Mouse (Mus musculus) hindlimb bud, embryonic 11.5 days (tissue): ENCODE measurements around the gene Rps6kl1.
A peak's percentile ranks its signal among the peaks of the same experiment; 100 is the strongest.

Experiments
- DNase-seq: peaks from one replicate; pipeline ENCODE4 v3.0.0-alpha.2; 2012; ENCODE audit warnings: low read depth, low spot score; ENCODE audit errors: extremely low spot score

The Rps6kl1 gene

GRCm38 (mm10) chr12:85151002-85151774 lies at the start of gene Rps6kl1:
Rps6kl1 (minus strand) TSS chr12:85151264.
- DNase-seq = no peak

- DNase-seq = no peak
Measured at GRCm38 (mm10) chr12:85199954-85200353, 48.9 kb upstream of the Rps6kl1 start.

- peak; percentile 47 for DNase-seq
Measured at GRCm38 (mm10) chr12:85197936-85198335, 46.9 kb upstream of the Rps6kl1 start.

GRCm38 (mm10) chr12:85197371-85197770 lies 46.3 kb upstream of the Rps6kl1 start:
- DNase-seq = no peak

DNA sequence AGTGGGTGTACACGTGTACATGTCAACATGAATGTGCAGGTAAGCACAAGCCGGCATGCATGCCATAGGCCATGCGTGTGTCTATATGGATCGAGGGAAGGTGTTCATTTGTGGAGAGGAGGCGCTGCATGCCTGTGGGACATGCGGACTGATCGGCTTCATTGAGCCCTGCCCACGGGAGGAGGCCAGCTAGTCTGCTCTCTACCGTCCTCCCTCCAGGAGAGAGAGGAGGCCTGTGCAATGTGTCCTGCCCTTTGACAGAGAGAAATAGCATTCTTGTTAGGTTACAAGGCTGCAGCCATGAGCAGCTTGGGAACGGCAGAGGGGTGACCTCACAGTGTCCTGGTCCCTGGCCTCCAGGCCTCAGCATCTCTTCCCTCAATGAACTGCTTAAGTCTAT lies 45.1 kb upstream of the Rps6kl1 start:
- no peak for DNase-seq

- DNase-seq = no peak
Measured at GRCm38 (mm10) chr12:85195086-85195485, 44.0 kb upstream of the Rps6kl1 start.

DNA sequence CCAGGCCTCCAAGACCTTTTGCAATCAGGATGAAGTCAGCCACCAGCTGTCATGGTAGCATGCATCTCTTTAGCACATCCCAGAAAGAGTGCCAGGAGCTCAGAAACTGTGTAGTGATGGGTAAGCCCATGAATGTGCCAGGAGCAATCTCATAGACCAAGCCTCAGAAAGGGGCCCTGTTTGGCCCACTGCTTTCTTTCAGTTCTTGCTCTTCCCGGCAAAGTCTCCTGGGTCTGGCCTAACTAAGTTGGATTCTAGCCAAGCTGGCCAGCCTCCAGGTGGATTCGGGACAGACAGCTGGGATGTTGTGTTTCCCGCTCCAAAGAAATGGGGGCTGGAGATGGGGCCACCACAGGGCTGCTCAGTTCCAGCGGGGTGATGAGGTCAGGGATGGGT lies 43.6 kb upstream of the Rps6kl1 start:
- no peak for DNase-seq

DNA sequence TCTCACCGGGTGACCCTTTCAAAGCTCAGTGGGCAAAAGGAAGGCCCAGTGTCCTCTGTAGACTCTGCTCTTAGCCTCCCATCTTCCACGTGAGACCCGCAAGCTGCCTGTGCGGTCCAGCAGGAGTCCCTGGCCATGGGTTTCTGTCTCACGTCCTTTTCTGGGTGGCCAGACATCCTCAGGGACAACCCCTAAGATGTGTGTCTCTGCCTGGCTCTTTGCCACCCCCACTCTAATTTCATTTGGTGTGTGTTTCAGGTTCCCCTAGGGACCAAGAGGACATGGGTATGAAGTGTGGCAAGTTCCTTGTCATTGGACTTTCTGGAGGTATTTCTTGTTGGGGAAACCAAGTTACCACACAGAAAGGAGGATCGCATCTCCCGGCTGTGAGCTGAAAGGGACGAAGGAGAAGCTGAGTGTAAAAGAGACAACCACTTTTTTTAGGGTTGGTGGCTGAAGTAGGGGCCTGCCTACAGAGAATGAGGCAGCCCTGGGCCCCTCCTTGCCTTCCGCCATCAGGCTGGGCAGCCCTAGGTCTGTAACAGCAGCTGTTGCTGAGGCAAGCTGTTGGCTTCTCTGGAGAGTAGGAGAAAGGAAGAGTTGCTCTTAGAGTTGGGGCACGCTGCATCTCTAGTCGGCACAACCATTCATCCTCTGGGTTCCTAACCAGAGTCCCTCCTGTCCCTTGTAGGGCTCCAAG lies 43.0 kb upstream of the Rps6kl1 start:
- DNase-seq = no peak

DNA sequence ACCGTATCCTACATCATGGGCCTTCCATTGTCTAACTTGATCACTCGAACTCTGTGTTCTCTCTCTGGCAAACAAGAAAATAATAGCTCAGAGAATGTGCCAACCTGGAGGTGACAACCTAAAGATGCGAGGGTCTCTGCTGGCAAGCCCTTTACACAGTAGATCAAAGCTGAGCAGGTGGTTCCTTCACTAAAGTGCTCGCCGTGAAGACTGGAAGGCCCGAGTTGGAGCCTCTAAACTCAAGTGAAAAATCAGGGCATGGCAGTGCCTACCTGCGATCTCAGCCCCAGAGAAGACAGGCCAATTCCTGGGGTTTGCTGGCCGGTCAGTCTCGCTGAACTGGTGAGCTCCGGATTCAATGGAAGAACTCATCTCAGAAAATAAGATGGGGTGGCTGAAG lies 42.1 kb upstream of the Rps6kl1 start:
- DNase-seq = no peak

- no peak for DNase-seq
Measured at GRCm38 (mm10) chr12:85192461-85193108, 41.5 kb upstream of the Rps6kl1 start.

GRCm38 (mm10) chr12:85190290-85190689 lies 39.2 kb upstream of the Rps6kl1 start:
- DNase-seq = no peak

GRCm38 (mm10) chr12:85186361-85186760 lies 35.3 kb upstream of the Rps6kl1 start:
- DNase-seq = no peak

DNA sequence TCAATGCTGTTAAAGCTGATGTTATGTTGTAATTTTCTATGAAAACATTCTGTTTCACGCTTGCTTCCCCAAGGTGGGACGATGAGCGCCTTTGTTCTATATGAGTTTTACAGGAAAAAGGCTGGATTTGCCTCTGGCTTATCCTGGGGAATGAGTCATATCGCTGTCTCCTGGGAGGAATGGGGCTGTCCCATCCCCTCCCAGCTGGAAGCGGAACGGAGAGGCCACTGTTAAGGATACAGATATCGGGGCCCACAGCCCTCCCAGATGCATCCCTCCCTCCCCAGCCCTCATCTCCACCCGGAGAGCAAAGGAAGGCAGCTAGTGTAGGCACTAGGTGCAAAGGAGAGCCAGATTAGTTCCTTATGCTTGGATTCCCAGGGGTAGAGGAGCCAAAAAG lies 34.7 kb upstream of the Rps6kl1 start:
- no peak for DNase-seq

GRCm38 (mm10) chr12:85184118-85184517 lies 33.1 kb upstream of the Rps6kl1 start:
- DNase-seq = no peak

- no peak for DNase-seq
Measured at GRCm38 (mm10) chr12:85182898-85183297, 31.8 kb upstream of the Rps6kl1 start.

GRCm38 (mm10) chr12:85182345-85182643 lies 31.2 kb upstream of the Rps6kl1 start:
- DNase-seq = no peak

- DNase-seq = no peak
Measured at GRCm38 (mm10) chr12:85181475-85182344, 30.6 kb upstream of the Rps6kl1 start.

DNA sequence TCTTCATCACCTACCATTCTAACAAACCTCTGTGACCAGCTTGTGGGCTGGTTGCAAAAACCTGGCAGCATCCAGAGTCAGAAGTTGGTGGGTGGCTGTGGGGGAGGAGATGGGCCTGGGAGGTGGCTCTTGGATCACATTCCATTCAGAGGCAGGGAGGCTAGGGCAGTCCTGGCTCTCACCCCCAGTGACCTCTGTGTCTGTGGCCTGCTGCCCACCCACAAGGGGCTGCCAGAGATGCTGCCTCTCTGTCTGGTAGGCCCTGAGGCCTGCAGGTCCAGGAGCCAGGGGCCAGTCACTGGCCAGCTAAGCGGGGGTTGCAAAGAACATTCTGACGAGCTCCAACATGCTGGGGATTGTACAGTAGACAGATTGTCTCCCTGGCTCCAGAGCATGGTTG lies 27.2 kb upstream of the Rps6kl1 start:
- no peak for DNase-seq

DNA sequence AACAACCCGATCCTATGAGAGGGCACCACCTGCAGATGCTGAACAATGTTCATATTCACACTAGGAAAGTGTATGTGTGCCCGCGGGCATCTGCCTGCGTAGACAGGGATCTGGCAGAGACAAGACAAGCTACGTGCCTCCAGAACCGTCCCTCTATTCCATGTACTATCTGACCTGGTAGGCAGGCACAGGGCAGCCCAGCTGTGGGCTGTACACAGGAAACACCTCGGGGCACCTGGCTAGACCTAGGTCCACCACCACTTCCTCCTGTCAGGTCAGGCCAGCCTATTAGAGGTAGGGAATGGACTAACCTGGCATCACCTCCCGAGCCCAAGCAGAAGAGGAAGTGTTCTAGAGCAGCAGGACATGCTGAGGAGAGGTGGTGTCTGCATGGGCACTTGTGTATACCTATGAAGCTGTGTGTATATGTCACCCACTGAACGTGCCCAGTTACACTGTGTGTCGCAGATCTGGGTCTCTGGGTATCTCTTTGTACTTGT lies 26.7 kb upstream of the Rps6kl1 start, which contains the start of gene Pgf:
Gene Pgf (minus strand): TSS at position 51 of the 500 bp plus-strand sequence.
- DNase-seq = no peak

DNA sequence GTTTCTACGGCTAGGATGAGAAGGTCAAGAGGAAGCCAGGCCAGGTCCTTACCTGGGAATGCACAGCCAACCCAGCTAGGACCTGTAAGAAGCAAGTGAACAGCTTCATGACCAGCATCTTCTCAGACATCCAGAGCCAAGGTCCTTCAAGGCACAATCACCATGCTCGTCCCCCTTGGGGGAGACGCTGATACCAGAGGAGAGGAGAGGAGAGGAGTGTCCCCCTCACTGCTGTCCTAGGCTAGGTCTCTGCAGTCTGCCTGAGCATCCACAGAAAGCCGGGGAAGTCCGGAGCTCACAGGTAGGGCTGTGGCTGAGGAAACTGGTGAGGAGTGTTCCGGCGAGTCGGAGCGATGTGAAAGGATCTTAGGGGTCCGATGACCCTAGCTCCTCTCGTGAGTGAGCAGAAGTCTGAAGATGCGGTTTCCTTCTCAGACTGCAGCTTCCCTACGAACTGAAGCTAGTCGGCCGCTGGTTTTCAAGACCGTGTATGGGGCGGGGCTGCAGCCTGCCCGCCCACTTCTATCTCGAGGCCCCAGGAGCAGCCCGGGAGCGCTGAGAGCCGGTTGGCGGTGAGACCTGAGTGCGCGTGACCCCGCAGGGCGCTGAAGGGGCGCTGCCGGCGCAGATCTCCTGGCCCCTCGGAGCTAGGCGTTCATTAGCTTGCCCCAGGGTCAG lies 25.9 kb upstream of the Rps6kl1 start:
- no peak for DNase-seq
